37 mouse cellular contexts compared by ENCODE assay signal in genomic region chr11:115075407-115075806, GRCm38 (mm10). TPM values are rescaled to one million over a fixed set of nuclear protein-coding genes. Genes with fewer than 3 reads are reported as not detected.
DNase-seq lines count a peak whose midpoint lies in the region; ATAC-seq and TF ChIP-seq lines count a peak whose summit lies in the region.
"Had no signal": no experiment of that assay in that cellular context is flagged by ENCODE, and none has a peak within 500 bp of the region (broad histone marks: within the 10 kb centered on the region; RNA-seq: fewer than 3 reads in every experiment).

No protein-coding gene starts in this region.

- TF ChIP-seq POLR2A in kidney, adult 2 months (IDR thresholded peaks at IDR 0.05; ENCODE audit: low read depth, low read length), result no peak
- TF ChIP-seq POLR2A in lung, adult 2 months (IDR thresholded peaks at IDR 0.05; ENCODE audit: borderline replicate concordance, extremely low read depth, low read depth, low read length), result no peak

- H3K4me2 ChIP-seq in liver, embryonic 14.5 days (ENCODE audit: low read depth), result no peak overlapping the region
- H3K4me2 ChIP-seq in forebrain, embryonic 15.5 days (replicated peaks), result no peak overlapping the region
- H3K4me2 ChIP-seq: embryonic facial prominence, embryonic 13.5 days; forebrain, embryonic 12.5 days; heart, embryonic 11.5 days; hindbrain, embryonic 13.5 days; limb, embryonic 13.5 days; lung, embryonic 14.5 days; midbrain, embryonic 15.5 days; neural tube, embryonic 15.5 days; stomach, embryonic 15.5 days had no signal

- ATAC-seq in liver, embryonic 14.5 days (ENCODE audit: insufficient read depth), result 0 out of 2 replicates have a peak, but pooled peaks have one; percentile 35
- ATAC-seq in forebrain, embryonic 15.5 days (replicated peaks), result no peak
- ATAC-seq: CD4-positive, CD25-positive, alpha-beta regulatory T cell, adult 4 months; midbrain, embryonic 15.5 days had no signal

- 64% methylated on average over 7 of the region's 7 CpGs for WGBS in kidney, adult 2 months
- 37% methylated on average over 7 of the region's 7 CpGs for WGBS in lung, adult 2 months
- WGBS in liver, embryonic 14.5 days (ENCODE audit: insufficient replicate concordance), result 14% methylated on average over 7 of the region's 7 CpGs
- WGBS in forebrain, embryonic 15.5 days, result 82% methylated on average over 7 of the region's 7 CpGs

- no peak overlapping the region for H3K9ac ChIP-seq in liver, embryonic 14.5 days (replicated peaks)
- no peak overlapping the region for H3K9ac ChIP-seq in forebrain, embryonic 15.5 days (replicated peaks)
- H3K9ac ChIP-seq: embryonic facial prominence, embryonic 13.5 days; forebrain, embryonic 12.5 days; hindbrain, embryonic 13.5 days; limb, embryonic 13.5 days; lung, embryonic 14.5 days; midbrain, embryonic 15.5 days; neural tube, embryonic 15.5 days; stomach, embryonic 15.5 days had no signal

- no peaks in the 10 kb centered on the region for H3K9me3 ChIP-seq in liver, embryonic 14.5 days (ENCODE audit: control insufficient read depth, low read length)
- no peaks in the 10 kb centered on the region for H3K9me3 ChIP-seq in forebrain, embryonic 15.5 days
- H3K9me3 ChIP-seq: embryonic facial prominence, embryonic 13.5 days; forebrain, embryonic 12.5 days; hindbrain, embryonic 13.5 days; limb, embryonic 13.5 days; midbrain, embryonic 10.5 days; midbrain, embryonic 15.5 days; neural tube, embryonic 15.5 days; stomach, embryonic 15.5 days had no signal

- H3K27ac ChIP-seq in kidney, adult 2 months (ENCODE audit: insufficient read depth, low read depth, low read length), result no peak overlapping the region
- H3K27ac ChIP-seq in liver, embryonic 14.5 days, result no peak overlapping the region
- no peak overlapping the region for H3K27ac ChIP-seq in forebrain, embryonic 15.5 days (replicated peaks)
- H3K27ac ChIP-seq: embryonic facial prominence, embryonic 13.5 days; forebrain, embryonic 12.5 days; hindbrain, embryonic 13.5 days; left cerebral cortex, adult 2 months; limb, embryonic 13.5 days; midbrain, embryonic 10.5 days; midbrain, embryonic 15.5 days; neural tube, embryonic 15.5 days; stomach, embryonic 15.5 days had no signal

- no peaks in the 10 kb centered on the region for H3K36me3 ChIP-seq in kidney, adult 2 months (ENCODE audit: control insufficient read depth, insufficient read depth, low read length)
- no peaks in the 10 kb centered on the region for H3K36me3 ChIP-seq in liver, embryonic 14.5 days (replicated peaks; ENCODE audit: control insufficient read depth, insufficient read depth, low read depth)
- H3K36me3 ChIP-seq in forebrain, embryonic 15.5 days, result no peaks in the 10 kb centered on the region
- H3K36me3 ChIP-seq: embryonic facial prominence, embryonic 13.5 days; forebrain, embryonic 12.5 days; hindbrain, embryonic 13.5 days; limb, embryonic 13.5 days; midbrain, embryonic 10.5 days; midbrain, embryonic 15.5 days; neural tube, embryonic 15.5 days; stomach, embryonic 15.5 days had no signal

- no peak overlapping the region for H3K4me3 ChIP-seq in kidney, adult 2 months (ENCODE audit: insufficient read depth, low read depth, low read length)
- no peak overlapping the region for H3K4me3 ChIP-seq in lung, adult 2 months (replicated peaks; ENCODE audit: extremely low read depth, low read depth, low read length)
- no peak overlapping the region for H3K4me3 ChIP-seq in liver, embryonic 14.5 days (ENCODE audit: insufficient read depth in 1 of 2, low read depth in 2 of 2, low read length in 2 of 2)
- H3K4me3 ChIP-seq in forebrain, embryonic 15.5 days, result no peak overlapping the region
- H3K4me3 ChIP-seq: embryonic facial prominence, embryonic 13.5 days; forebrain, embryonic 12.5 days; hindbrain, embryonic 13.5 days; left cerebral cortex, adult 2 months; limb, embryonic 13.5 days; midbrain, embryonic 10.5 days; midbrain, embryonic 15.5 days; neural tube, embryonic 15.5 days; stomach, embryonic 15.5 days had no signal

- peak; percentile 21 for DNase-seq in kidney, adult 2 months
- DNase-seq in kidney, adult 11 months, result no peak
- peak; percentile 28 for DNase-seq in lung, postnatal 36 days
- no peak for DNase-seq in lung, adult 2 months
- DNase-seq in liver, embryonic 14.5 days (ENCODE audit: low read depth in 3 of 3, low spot score in 3 of 3), result no peak
- no peak for DNase-seq in heart, postnatal 14 days
- DNase-seq: adrenal gland, postnatal 25 days; cerebellum, adult 11-12 months; cerebellum, adult 9-11 months; embryo, embryonic 11 days; gastrocnemius, postnatal 25 days; heart, adult 11 months; heart, postnatal 4 days; kidney, postnatal 14 days; lung, embryonic 14.5 days; lung, postnatal 14 days; retina, postnatal 1 day; right cerebral cortex, postnatal 14 days; thymus, adult 18-20 months; thymus, postnatal 25 days had no signal

- H3K4me1 ChIP-seq in kidney, adult 2 months (ENCODE audit: control insufficient read depth, insufficient read depth, low read length), result no peaks in the 10 kb centered on the region
- peaks cover 3% of the 10 kb centered on the region; the same call in 1 of the 2 replicates for H3K4me1 ChIP-seq in lung, adult 2 months (ENCODE audit: control insufficient read depth, insufficient read depth, low read length)
- H3K4me1 ChIP-seq in liver, embryonic 14.5 days (replicated peaks; ENCODE audit: control insufficient read depth in 2 of 2, insufficient read depth in 2 of 2, low read length in 1 of 2), result peaks cover 0 to 28% of the 10 kb centered on the region in 2 experiments; a peak in 2 of 4 replicates
- H3K4me1 ChIP-seq in forebrain, embryonic 15.5 days, result peaks cover 10% of the 10 kb centered on the region

- TF ChIP-seq EP300 in liver, embryonic 14.5 days (IDR thresholded peaks at IDR 0.05; ENCODE audit: low read depth), result no peak

- intact Hi-C loops in heart, postnatal 14 days (cut with DNase I), result no loop called here

- TF ChIP-seq CTCF in kidney, adult 2 months (conservative IDR thresholded peaks at IDR 0.05; ENCODE audit: insufficient read depth, insufficient read length, low read depth, low read length), result no peak
- TF ChIP-seq CTCF in lung, adult 2 months (IDR thresholded peaks at IDR 0.05; ENCODE audit: insufficient read depth, low read length), result no peak
- no peak for TF ChIP-seq CTCF in liver, embryonic 14.5 days (IDR thresholded peaks at IDR 0.05; ENCODE audit: low read depth)

- H3K27me3 ChIP-seq in kidney, adult 2 months (replicated peaks; ENCODE audit: control insufficient read depth, insufficient read depth, low read length), result no peaks in the 10 kb centered on the region
- no peaks in the 10 kb centered on the region for H3K27me3 ChIP-seq in liver, embryonic 14.5 days (ENCODE audit: control insufficient read depth, insufficient read depth, low read length)
- H3K27me3 ChIP-seq in forebrain, embryonic 15.5 days, result no peaks in the 10 kb centered on the region
- H3K27me3 ChIP-seq: stomach, embryonic 15.5 days had no signal

RNA-seq across cellular contexts. Expression of gene Cd300e, which starts 13.4 kb away (rescaled TPM):
- polyA plus RNA-seq in kidney, adult 2 months (2012; rRNA removed), result 0.12 and 0.13 TPM in 2 replicates
- 2.1 and 2.6 TPM in 2 replicates for polyA plus RNA-seq in lung, adult 2 months (2012; rRNA removed)
- 0.44 and 0.56 TPM in 2 replicates for polyA plus RNA-seq in liver, embryonic 14.5 days (2012; rRNA removed)
- polyA plus RNA-seq in liver, embryonic 14.5 days (2014; fragmentation: Nextera tagmentation; extraction: Ambion mirVana), result 0.22 and 0.29 TPM in 2 replicates
- total RNA-seq in heart, postnatal 14 days (2021), result under 1 TPM; 0.17 to 0.20 TPM
- polyA plus RNA-seq in forebrain, embryonic 15.5 days (2015; fragmentation: Nextera tagmentation; extraction: Ambion mirVana), result 0.09 TPM in 1 of 2 replicates, not detected in the other
- total RNA-seq: gastrocnemius, adult 18-20 months; gastrocnemius, postnatal 25 days; layer of hippocampus, postnatal 14 days; left cerebral cortex, postnatal 25 days had no signal
- polyA plus RNA-seq: embryonic facial prominence, embryonic 13.5 days; forebrain, embryonic 12.5 days; heart, embryonic 11.5 days; heart, embryonic 16.5 days; hindbrain, embryonic 13.5 days; lung, embryonic 14.5 days; midbrain, embryonic 10.5 days; midbrain, embryonic 15.5 days had no signal

RNA-seq across cellular contexts. Expression of gene Rab37, which starts 15.8 kb away (rescaled TPM):
- 0.42 and 1.1 TPM in 2 replicates for polyA plus RNA-seq in kidney, adult 2 months (2012; rRNA removed)
- polyA plus RNA-seq in lung, adult 2 months (2012; rRNA removed), result 0.58 and 1.1 TPM in 2 replicates
- polyA plus RNA-seq in liver, embryonic 14.5 days (2012; rRNA removed), result 1.5 and 1.7 TPM in 2 replicates
- 1.8 and 2.0 TPM in 2 replicates for polyA plus RNA-seq in liver, embryonic 14.5 days (2014; fragmentation: Nextera tagmentation; extraction: Ambion mirVana)
- total RNA-seq in heart, postnatal 14 days (2021), result 1 to 10 TPM in 1 of 2 experiments, under 1 TPM in 1; 1.00 to 1.3 TPM
- polyA plus RNA-seq in forebrain, embryonic 15.5 days (2015; fragmentation: Nextera tagmentation; extraction: Ambion mirVana), result 0.80 and 1.0 TPM in 2 replicates

RNA-seq across cellular contexts. Expression of gene Cd300ld3, which starts 27.2 kb away (rescaled TPM):
- 8.1 and 15.8 TPM in 2 replicates for polyA plus RNA-seq in kidney, adult 2 months (2012; rRNA removed)
- 18.6 and 25.0 TPM in 2 replicates for polyA plus RNA-seq in lung, adult 2 months (2012; rRNA removed)
- polyA plus RNA-seq in liver, embryonic 14.5 days (2012; rRNA removed), result 0.27 and 0.63 TPM in 2 replicates
- not detected in 2 replicates for polyA plus RNA-seq in liver, embryonic 14.5 days (2014; fragmentation: Nextera tagmentation; extraction: Ambion mirVana)
- 1 to 10 TPM; 4.9 to 8.1 TPM for total RNA-seq in heart, postnatal 14 days (2021)
- polyA plus RNA-seq in forebrain, embryonic 15.5 days (2015; fragmentation: Nextera tagmentation; extraction: Ambion mirVana), result not detected in 2 replicates
- total RNA-seq: layer of hippocampus, postnatal 14 days had no signal
- polyA plus RNA-seq: CD4-positive, CD25-positive, alpha-beta regulatory T cell, adult 4 months; embryonic facial prominence, embryonic 13.5 days; forebrain, embryonic 12.5 days; heart, embryonic 11.5 days; heart, embryonic 16.5 days; hindbrain, embryonic 13.5 days; limb, embryonic 13.5 days; lung, embryonic 14.5 days; midbrain, embryonic 10.5 days; midbrain, embryonic 15.5 days; neural tube, embryonic 15.5 days; stomach, embryonic 15.5 days had no signal

RNA-seq across cellular contexts. Expression of gene Cd300ld5, which starts 37.8 kb away (rescaled TPM):
- polyA plus RNA-seq in kidney, adult 2 months (2012; rRNA removed), result 0.86 and 3.6 TPM in 2 replicates
- 2.2 and 2.3 TPM in 2 replicates for polyA plus RNA-seq in lung, adult 2 months (2012; rRNA removed)
- 0.13 TPM in 1 of 2 replicates, not detected in the other for polyA plus RNA-seq in liver, embryonic 14.5 days (2012; rRNA removed)
- not detected in 2 replicates for polyA plus RNA-seq in liver, embryonic 14.5 days (2014; fragmentation: Nextera tagmentation; extraction: Ambion mirVana)
- 1 to 10 TPM in 1 of 2 experiments, not detected in 1; 1.4 TPM for total RNA-seq in heart, postnatal 14 days (2021)
- not detected in 2 replicates for polyA plus RNA-seq in forebrain, embryonic 15.5 days (2015; fragmentation: Nextera tagmentation; extraction: Ambion mirVana)
- total RNA-seq: megakaryocyte progenitor cell, adult 5-6 weeks had no signal
- polyA plus RNA-seq: CD4-positive, CD25-positive, alpha-beta regulatory T cell, adult 4 months; embryonic facial prominence, embryonic 13.5 days; forebrain, embryonic 12.5 days; heart, embryonic 11.5 days; heart, embryonic 16.5 days; hindbrain, embryonic 13.5 days; limb, embryonic 13.5 days; lung, embryonic 14.5 days; midbrain, embryonic 10.5 days; midbrain, embryonic 15.5 days; neural tube, embryonic 15.5 days; stomach, embryonic 15.5 days had no signal

RNA-seq across cellular contexts. Expression of gene Cd300ld4, which starts 48.6 kb away (rescaled TPM):
- 2.3 TPM in 1 of 2 replicates, not detected in the other for polyA plus RNA-seq in kidney, adult 2 months (2012; rRNA removed)
- 0.43 and 0.77 TPM in 2 replicates for polyA plus RNA-seq in lung, adult 2 months (2012; rRNA removed)
- 0.09 and 0.10 TPM in 2 replicates for polyA plus RNA-seq in liver, embryonic 14.5 days (2012; rRNA removed)
- not detected in 2 replicates for polyA plus RNA-seq in liver, embryonic 14.5 days (2014; fragmentation: Nextera tagmentation; extraction: Ambion mirVana)
- total RNA-seq in heart, postnatal 14 days (2021), result not detected
- polyA plus RNA-seq in forebrain, embryonic 15.5 days (2015; fragmentation: Nextera tagmentation; extraction: Ambion mirVana), result not detected in 2 replicates
- total RNA-seq: adrenal gland, postnatal 25 days; gastrocnemius, adult 18-20 months; gastrocnemius, postnatal 25 days; heart, postnatal 4 days; layer of hippocampus, postnatal 14 days; left cerebral cortex, adult 2 months; megakaryocyte progenitor cell, adult 5-6 weeks had no signal
- polyA plus RNA-seq: CD4-positive, CD25-positive, alpha-beta regulatory T cell, adult 4 months; embryonic facial prominence, embryonic 13.5 days; forebrain, embryonic 12.5 days; heart, embryonic 11.5 days; heart, embryonic 16.5 days; hindbrain, embryonic 13.5 days; limb, embryonic 13.5 days; lung, embryonic 14.5 days; midbrain, embryonic 10.5 days; midbrain, embryonic 15.5 days; neural tube, embryonic 15.5 days; stomach, embryonic 15.5 days had no signal

Comparison
In these comparisons a context has a peak if more than half of its experiments do, and no peak if none do; other contexts are left out.
1. DNase-seq: peak in kidney, adult 2 months (single experiment) and lung, postnatal 36 days (single experiment); none in kidney, adult 11 months (single experiment), lung, adult 2 months (single experiment), liver, embryonic 14.5 days (0 of 3) and heart, postnatal 14 days (0 of 2).